Mouse (Mus musculus) hindbrain, embryonic 16.5 days (tissue): ENCODE data around the gene Olfr1360. TPM values are rescaled to one million over a fixed set of nuclear protein-coding genes. Genes with fewer than 3 reads are reported as not detected.
"Not testable (repeated sequence)": the region's sequence is repeated elsewhere in the genome, so short reads cannot be mapped to it uniquely, and the experiment has no call there.

Source experiments
- ATAC-seq: fragments of 200-750 bp; cut with Nextera tagmentation; 2 replicates; pipeline ENCODE4 v1.8.0; 2017; ENCODE audit warnings: moderate TSS enrichment, moderate library complexity
- H3K27ac ChIP-seq: fragments of 300-500 bp; sonication (generic); 2 replicates; pipeline ENCODE4 v1.5.1; 2014; ENCODE audit warnings: low read depth, mild to moderate bottlenecking, control low read depth, low read length, moderate library complexity
- H3K27me3 ChIP-seq: fragments of 300-500 bp; sonication (generic); replicated peaks from 2 replicates; pipeline ENCODE4 v1.6.1; 2014; ENCODE audit warnings: low read length; ENCODE audit not compliant: control insufficient read depth, insufficient read depth
- H3K36me3 ChIP-seq: fragments of 300-500 bp; sonication (generic); 2 replicates; pipeline ENCODE4 v1.6.1; 2014; ENCODE audit warnings: mild to moderate bottlenecking, low read length, moderate library complexity, mixed read lengths; ENCODE audit not compliant: control insufficient read depth, insufficient read depth
- H3K4me1 ChIP-seq: fragments of 300-500 bp; sonication (generic); 2 replicates; pipeline ENCODE4 v1.6.1; 2014; ENCODE audit warnings: low read depth, low read length; ENCODE audit not compliant: control insufficient read depth, insufficient read depth
- H3K4me2 ChIP-seq: fragments of 300-500 bp; sonication (generic); 2 replicates; pipeline ENCODE4 v1.6.1; 2014; ENCODE audit warnings: mild to moderate bottlenecking, low read length, control low read depth, moderate library complexity
- H3K4me3 ChIP-seq: fragments of 300-500 bp; sonication (generic); 2 replicates; pipeline ENCODE4 v1.5.1; 2014; ENCODE audit warnings: mild to moderate bottlenecking, low read length, control low read depth, moderate library complexity
- H3K9ac ChIP-seq: fragments of 300-500 bp; sonication (generic); 2 replicates; pipeline ENCODE4 v1.6.1; 2014; ENCODE audit warnings: low read depth, mild to moderate bottlenecking, control low read depth, low read length, moderate library complexity
- H3K9me3 ChIP-seq: fragments of 300-500 bp; sonication (generic); 2 replicates; pipeline ENCODE4 v1.6.1; 2014; ENCODE audit warnings: mild to moderate bottlenecking, low read length, moderate library complexity; ENCODE audit not compliant: control insufficient read depth
- WGBS: fragments of 180-500 bp; shearing (Covaris S2); extraction: QIAGEN DNeasy Blood & Tissue Kit; methylation state at CpG from one replicate; pipeline ENCODE4 v1.1.7; 2014; 5-methylcytosine and 5-hydroxymethylcytosine counted together
- polyA plus RNA-seq: library from polyadenylated mRNA; unstranded; fragments of >200 nt; fragmentation: Nextera tagmentation; extraction: Ambion mirVana; gene quantifications from 2 replicates; pipeline ENCODE4 v1.2.1, GENCODE M21; 2015

Gene Olfr1360
- polyA plus RNA-seq, result not detected in 2 replicates

DNA sequence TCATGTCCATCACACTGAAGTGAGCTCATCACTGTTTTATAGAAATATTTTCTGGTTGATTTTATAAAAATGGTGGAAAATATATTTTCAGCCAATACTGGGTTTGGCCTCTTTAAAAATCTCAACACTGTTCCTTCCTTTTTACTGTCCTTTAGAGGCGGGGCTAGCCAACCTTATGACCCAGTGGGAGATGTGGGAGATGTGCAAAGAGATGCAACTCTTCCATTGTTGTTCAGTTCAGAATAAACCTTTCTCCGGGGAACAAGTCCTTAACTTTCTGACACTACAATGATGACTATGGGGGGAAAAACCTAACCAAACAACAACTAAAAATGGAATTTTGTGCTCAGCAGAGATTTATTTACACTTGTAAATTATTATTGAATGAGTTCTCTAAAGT lies at the start of gene Olfr1360:
TSS of gene Olfr1360 (minus strand) at position 101 of the 400 bp plus-strand sequence.
- Histone ChIP-seq H3K4me3 (no peak within 1 kb of the TSS), H3K9me3 (no peaks in the 10 kb centered on the region), H3K4me1 (no peaks in the 10 kb centered on the region), H3K9ac (no peak within 1 kb of the TSS), H3K27ac (no peak within 1 kb of the TSS), H3K36me3 (no peaks in the 10 kb centered on the region), H3K4me2 (no peak within 1 kb of the TSS), H3K27me3 (no peaks in the 10 kb centered on the region)
- ATAC-seq, result no peak
- 82% methylated on average over 2 of the region's 2 CpGs for WGBS

DNA sequence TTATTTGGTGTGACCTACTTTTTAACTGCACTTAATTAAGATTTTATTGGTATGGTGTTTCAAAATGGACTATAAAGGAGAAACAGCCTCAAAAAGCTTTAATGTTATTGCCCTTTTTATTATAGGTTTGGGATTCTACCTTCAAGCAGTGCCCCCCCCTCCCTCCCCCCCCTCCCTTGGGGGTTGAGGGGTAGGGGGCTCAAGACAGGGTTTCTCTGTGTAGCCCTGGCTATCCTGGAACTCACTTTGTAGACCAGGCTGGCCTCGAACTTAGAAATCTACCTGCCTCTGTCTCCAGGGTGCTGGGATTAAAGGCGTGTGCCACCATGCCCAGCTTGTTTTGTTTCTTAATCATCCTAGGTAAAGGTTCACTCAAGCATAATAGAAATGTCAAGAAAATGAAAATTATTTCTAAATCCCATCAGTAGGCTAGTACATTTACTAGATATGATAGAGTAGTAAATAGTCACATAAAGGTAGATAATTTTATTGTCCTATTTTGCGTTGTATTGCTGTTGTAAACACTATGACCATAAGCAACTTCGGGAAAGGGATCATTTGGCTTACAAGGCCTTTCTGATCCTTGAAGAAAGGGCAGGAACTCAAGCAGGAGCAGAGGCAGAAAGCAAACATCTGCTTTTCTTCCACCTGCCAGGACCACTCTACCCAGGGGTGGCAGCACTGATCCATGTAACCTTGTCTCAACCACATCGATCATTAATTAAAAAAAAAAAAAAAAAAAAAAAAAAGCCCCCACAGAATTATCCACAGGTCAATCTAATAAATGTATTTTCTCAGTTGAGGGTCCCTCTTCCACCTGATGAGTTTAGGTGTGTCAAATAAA lies 46.0 kb upstream of the Olfr1360 start:
- Histone ChIP-seq H3K4me2 (no peak overlapping the region), H3K27ac (no peak overlapping the region), H3K36me3 (no peaks in the 10 kb centered on the region), H3K9ac (no peak overlapping the region), H3K4me1 (peaks cover 11% of the 10 kb centered on the region), H3K27me3 (no peaks in the 10 kb centered on the region), H3K4me3 (no peak overlapping the region), H3K9me3 (no peaks in the 10 kb centered on the region)
- WGBS, result 36% methylated on average over 5 of the region's 5 CpGs
- ATAC-seq, result no peak

DNA sequence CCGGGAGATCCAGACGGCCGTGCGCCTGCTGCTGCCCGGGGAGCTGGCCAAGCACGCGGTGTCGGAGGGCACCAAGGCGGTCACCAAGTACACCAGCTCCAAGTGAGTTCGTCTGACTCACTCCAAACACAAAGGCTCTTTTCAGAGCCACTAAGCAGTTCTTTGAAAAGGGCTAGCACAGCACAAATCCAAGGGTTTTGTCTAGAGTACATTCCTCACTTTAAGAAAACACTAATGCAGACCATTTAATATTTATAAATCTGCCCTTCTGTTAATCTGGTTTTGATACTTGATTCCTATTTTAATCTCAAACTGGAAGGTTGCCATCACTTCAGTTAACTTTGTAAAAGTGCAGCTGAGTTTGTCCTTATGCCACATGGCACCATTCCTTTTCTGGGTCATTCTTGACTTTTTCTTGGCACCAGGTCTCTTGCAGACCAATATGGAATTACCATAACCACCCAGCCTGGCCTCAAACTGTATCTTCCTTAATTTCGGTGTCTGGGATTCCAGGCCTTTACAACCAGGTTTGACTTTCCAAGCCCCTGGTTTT lies 45.2 kb upstream of the Olfr1360 start:
- Histone ChIP-seq H3K27me3 (no peaks in the 10 kb centered on the region), H3K4me3 (peak overlapping the region; percentile 45), H3K27ac (peak overlapping the region; percentile 81), H3K4me2 (peak overlapping the region; percentile 70), H3K4me1 (peaks cover 15% of the 10 kb centered on the region), H3K9me3 (no peaks in the 10 kb centered on the region), H3K36me3 (no peaks in the 10 kb centered on the region), H3K9ac (peak overlapping the region; percentile 59)
- 4% methylated on average over 6 of the region's 11 CpGs for WGBS
- peak; percentile 19; the same call in 1 of the 2 replicates for ATAC-seq

DNA sequence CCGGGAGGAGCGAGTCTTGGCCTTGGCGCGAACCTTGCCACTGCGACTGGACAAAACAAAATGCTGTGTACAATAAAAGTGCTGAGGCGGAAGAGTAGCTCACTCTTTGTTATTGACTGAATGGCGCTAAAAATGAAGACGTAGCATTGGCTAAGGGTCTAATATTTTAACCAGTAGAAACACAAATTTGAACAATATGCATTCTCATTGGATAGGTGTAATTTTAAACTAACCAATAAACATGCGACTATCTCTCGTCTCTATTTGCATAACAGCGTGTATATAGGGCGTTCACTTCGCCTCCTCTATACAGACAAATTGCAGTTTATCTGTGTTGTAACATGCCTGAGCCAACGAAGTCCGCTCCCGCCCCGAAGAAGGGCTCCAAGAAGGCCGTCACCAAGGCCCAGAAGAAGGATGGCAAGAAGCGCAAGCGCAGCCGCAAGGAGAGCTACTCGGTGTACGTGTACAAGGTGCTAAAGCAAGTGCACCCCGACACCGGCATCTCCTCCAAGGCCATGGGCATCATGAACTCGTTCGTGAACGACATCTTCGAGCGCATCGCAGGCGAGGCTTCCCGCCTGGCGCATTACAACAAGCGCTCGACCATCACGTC lies 44.7 kb upstream of the Olfr1360 start, which contains the start of gene Hist1h2bm:
TSS of gene Hist1h2bm (plus strand) at position 288 of the 616 bp plus-strand sequence.
- Histone ChIP-seq H3K4me3 (peak within 1 kb of the TSS; percentile 45), H3K27ac (peak within 1 kb of the TSS; percentile 81), H3K9ac (peak within 1 kb of the TSS; percentile 59), H3K4me1 (peaks cover 18% of the 10 kb centered on the region), H3K4me2 (peak within 1 kb of the TSS; percentile 70)
- not testable (repeated sequence) for H3K9me3 ChIP-seq, H3K36me3 ChIP-seq, H3K27me3 ChIP-seq
- WGBS, result 0% methylated on average over 31 of the region's 37 CpGs
- peak; percentile 98 for ATAC-seq

DNA sequence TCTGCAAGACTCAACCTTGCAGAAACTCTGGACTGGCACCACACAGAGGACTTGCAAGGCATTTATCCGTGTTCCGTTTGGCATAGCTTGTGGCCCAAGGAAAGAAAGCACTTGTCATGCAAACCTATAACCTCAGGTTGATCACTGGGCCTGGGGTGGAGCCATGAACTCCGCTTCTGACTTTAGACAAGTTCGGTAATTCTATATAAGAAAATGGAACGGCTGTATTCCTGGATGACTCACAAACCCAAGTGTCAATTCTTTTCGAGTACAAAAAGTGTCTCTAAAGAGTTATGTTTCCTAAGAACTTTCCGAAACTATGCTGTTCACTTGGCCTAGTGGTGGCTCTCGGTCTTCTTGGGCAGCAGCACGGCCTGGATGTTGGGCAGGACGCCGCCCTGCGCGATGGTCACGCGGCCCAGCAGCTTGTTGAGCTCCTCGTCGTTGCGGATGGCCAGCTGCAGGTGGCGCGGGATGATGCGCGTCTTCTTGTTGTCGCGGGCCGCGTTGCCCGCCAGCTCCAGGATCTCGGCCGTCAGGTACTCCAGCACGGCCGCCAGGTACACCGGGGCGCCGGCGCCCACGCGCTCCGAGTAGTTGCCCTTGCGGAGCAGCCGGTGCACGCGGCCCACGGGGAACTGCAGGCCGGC lies 44.0 kb upstream of the Olfr1360 start:
- peak overlapping the region; percentile 45 for H3K4me3 ChIP-seq
- peak overlapping the region; percentile 48; the same call in 1 of the 2 replicates for H3K9ac ChIP-seq
- 2% methylated on average over 16 of the region's 44 CpGs for WGBS
- not testable (repeated sequence) for H3K36me3 ChIP-seq, ATAC-seq, H3K9me3 ChIP-seq, H3K27me3 ChIP-seq
- H3K4me1 ChIP-seq, result peaks cover 20% of the 10 kb centered on the region
- H3K27ac ChIP-seq, result peak overlapping the region; percentile 54; the same call in 1 of the 2 replicates
- peak overlapping the region; percentile 70 for H3K4me2 ChIP-seq

DNA sequence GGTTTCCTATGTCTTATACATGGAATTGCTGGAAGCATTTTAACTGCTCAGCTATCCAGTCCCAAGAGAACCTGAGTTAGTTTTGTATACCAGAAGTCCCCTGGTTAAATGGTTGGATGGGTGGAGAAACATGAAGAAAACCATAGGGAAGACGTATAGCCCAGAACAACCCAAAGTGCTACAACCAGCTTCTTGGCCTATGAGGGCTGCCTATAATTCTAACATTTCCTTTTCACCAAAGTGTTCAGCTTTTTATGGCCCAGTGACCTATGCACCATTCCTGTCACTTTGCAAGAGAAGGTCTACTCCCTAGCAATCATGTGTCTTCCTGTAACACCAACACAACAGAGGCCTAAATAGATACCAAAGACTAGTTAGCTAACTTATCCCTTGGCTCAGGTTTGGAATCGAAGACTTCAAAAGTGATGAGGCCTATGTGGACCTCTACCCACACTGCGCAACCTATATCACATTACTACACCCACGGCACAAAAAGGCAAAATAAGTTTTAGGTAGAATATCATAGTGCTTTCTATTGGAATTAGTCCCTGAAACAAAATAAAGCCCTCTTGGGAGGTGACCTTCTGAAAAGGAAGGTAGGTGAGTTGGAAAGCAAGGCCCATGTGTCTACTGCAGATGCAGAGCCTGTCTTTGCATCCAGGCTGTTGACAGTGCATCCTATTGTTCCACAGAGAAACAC lies 41.3 kb upstream of the Olfr1360 start:
- Histone ChIP-seq H3K27ac (no peak overlapping the region), H3K36me3 (no peaks in the 10 kb centered on the region), H3K4me2 (peak overlapping the region; percentile 67), H3K4me3 (peak overlapping the region; percentile 41), H3K9me3 (no peaks in the 10 kb centered on the region), H3K27me3 (no peaks in the 10 kb centered on the region), H3K9ac (peak overlapping the region; percentile 58), H3K4me1 (peaks cover 28% of the 10 kb centered on the region)
- WGBS, result 60% methylated on average over 4 of the region's 4 CpGs
- ATAC-seq, result no peak

DNA sequence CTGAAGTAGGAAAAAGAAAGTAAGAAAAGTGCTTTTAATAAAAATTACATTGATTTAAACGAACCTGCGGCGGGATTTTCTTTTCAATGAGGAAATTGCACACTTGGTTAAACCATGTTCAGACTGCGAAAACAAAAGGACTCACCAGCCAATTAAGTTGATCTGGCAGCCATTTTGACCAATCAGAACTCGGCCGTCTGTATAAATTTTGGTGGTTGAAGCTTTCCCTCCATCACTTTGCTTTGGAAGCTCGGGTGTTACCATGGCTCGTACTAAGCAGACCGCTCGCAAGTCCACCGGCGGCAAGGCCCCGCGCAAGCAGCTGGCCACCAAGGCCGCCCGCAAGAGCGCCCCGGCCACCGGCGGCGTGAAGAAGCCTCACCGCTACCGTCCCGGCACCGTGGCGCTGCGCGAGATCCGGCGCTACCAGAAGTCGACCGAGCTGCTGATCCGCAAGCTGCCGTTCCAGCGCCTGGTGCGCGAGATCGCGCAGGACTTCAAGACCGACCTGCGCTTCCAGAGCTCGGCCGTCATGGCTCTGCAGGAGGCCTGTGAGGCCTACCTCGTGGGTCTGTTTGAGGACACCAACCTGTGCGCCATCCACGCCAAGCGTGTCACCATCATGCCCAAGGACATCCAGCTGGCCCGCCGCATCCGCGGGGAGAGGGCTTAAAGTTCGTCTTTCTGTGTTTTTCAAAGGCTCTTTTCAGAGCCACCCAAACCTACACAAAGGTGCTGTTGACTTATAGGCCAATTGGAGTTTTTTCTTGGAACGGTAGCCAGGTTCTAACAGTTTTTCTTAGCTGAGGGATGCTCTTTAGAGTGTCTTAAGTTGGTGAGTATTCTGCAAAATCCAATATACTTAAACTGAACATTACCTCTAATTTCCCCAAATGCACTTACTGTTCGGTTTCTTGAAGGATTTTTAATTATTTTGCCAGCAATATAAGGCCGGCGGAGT lies 40.5 kb upstream of the Olfr1360 start, which contains the start of gene Hist1h3h:
TSS of gene Hist1h3h (plus strand) at position 263 of the 961 bp plus-strand sequence.
- under 1% methylated on average over 25 of the region's 56 CpGs for WGBS
- peak within 1 kb of the TSS; percentile 88 for H3K27ac ChIP-seq
- ATAC-seq, result peak; percentile 57
- not testable (repeated sequence) for H3K9me3 ChIP-seq, H3K27me3 ChIP-seq, H3K36me3 ChIP-seq
- H3K9ac ChIP-seq, result peak within 1 kb of the TSS; percentile 63
- H3K4me1 ChIP-seq, result peaks cover 28% of the 10 kb centered on the region
- H3K4me3 ChIP-seq, result peak within 1 kb of the TSS; percentile 45
- peak within 1 kb of the TSS; percentile 94 for H3K4me2 ChIP-seq
